Mouse (Mus musculus) embryonic facial prominence, embryonic 13.5 days (tissue): ENCODE results near the gene Prpf4. TPM values are rescaled to one million over a fixed set of nuclear protein-coding genes. Genes with fewer than 3 reads are reported as not detected.
A peak's percentile ranks its signal among the peaks of the same experiment; 100 is the strongest.

Source experiments
- ATAC-seq: fragments of 200-750 bp; cut with Nextera tagmentation; 2 replicates; pipeline ENCODE4 v1.8.0; 2017; ENCODE audit warnings: low read depth; ENCODE audit not compliant: insufficient number of reproducible peaks, insufficient read depth, low FRiP score, low TSS enrichment
- H3K27ac ChIP-seq: fragments of 300-500 bp; sonication (generic); 2 replicates; pipeline ENCODE4 v1.5.1; 2015; ENCODE audit warnings: moderate library complexity, mild to moderate bottlenecking, inconsistent platforms
- H3K27me3 ChIP-seq: fragments of 300-500 bp; sonication (generic); 2 replicates; pipeline ENCODE4 v1.6.1; 2015; ENCODE audit warnings: mild to moderate bottlenecking, inconsistent platforms
- H3K36me3 ChIP-seq: fragments of 300-500 bp; sonication (generic); 2 replicates; pipeline ENCODE4 v1.6.1; 2015; ENCODE audit warnings: mild to moderate bottlenecking, inconsistent platforms
- H3K4me1 ChIP-seq: fragments of 300-500 bp; sonication (generic); 2 replicates; pipeline ENCODE4 v1.6.1; 2015; ENCODE audit warnings: inconsistent platforms
- H3K4me2 ChIP-seq: fragments of 300-500 bp; sonication (generic); 2 replicates; pipeline ENCODE4 v1.6.1; 2015; ENCODE audit warnings: moderate library complexity, mild to moderate bottlenecking, inconsistent platforms
- H3K4me3 ChIP-seq: fragments of 300-500 bp; sonication (generic); 2 replicates; pipeline ENCODE4 v1.5.1; 2015; ENCODE audit warnings: mild to moderate bottlenecking, inconsistent platforms
- H3K9ac ChIP-seq: fragments of 300-500 bp; sonication (generic); 2 replicates; pipeline ENCODE4 v1.6.1; 2015; ENCODE audit warnings: mild to moderate bottlenecking, inconsistent platforms
- H3K9me3 ChIP-seq: fragments of 300-500 bp; sonication (generic); 2 replicates; pipeline ENCODE4 v1.6.1; 2016; ENCODE audit warnings: inconsistent platforms
- WGBS: fragments of 180-500 bp; shearing (Covaris S2); methylation state at CpG from one replicate; pipeline ENCODE4 v1.1.7; 2015; ENCODE audit warnings: mixed read lengths; 5-methylcytosine and 5-hydroxymethylcytosine counted together
- polyA plus RNA-seq: library from polyadenylated mRNA; unstranded; fragments of >200 nt; fragmentation: Nextera tagmentation; extraction: Ambion mirVana; gene quantifications from 2 replicates; pipeline ENCODE4 v1.2.1, GENCODE M21; 2015

Gene Prpf4
- polyA plus RNA-seq, 1 experiment from 2014 or later: 25.5 TPM

DNA sequence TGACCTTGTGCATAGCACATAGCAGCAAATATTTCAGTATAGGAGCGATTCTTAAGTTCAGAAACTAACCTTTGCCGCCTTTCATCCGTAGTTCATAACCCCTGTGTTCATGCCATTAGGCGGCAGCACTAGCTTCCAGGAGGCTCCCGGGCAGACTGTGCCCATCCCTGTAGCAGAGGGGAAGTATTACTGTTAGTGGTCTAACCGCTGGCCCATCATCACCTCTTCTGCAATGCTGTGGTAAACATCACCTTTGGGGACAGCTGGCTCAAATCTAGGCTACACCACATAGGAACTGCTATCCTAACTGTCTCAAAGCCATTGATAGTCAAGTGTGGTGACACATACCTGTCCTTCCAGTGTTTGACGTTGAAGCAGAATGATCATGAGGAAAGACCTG is 16.7 kb upstream of the Prpf4 start:
- no peak overlapping the region for H3K9ac ChIP-seq
- WGBS: 85% methylated on average over 7 of the region's 7 CpGs
- H3K4me1 ChIP-seq: no peaks in the 10 kb centered on the region
- peaks cover 82% of the 10 kb centered on the region for H3K36me3 ChIP-seq
- no peak for ATAC-seq
- no peak overlapping the region for H3K4me3 ChIP-seq
- H3K27me3 ChIP-seq: no peaks in the 10 kb centered on the region
- no peaks in the 10 kb centered on the region for H3K9me3 ChIP-seq
- no peak overlapping the region for H3K4me2 ChIP-seq
- no peak overlapping the region for H3K27ac ChIP-seq

DNA sequence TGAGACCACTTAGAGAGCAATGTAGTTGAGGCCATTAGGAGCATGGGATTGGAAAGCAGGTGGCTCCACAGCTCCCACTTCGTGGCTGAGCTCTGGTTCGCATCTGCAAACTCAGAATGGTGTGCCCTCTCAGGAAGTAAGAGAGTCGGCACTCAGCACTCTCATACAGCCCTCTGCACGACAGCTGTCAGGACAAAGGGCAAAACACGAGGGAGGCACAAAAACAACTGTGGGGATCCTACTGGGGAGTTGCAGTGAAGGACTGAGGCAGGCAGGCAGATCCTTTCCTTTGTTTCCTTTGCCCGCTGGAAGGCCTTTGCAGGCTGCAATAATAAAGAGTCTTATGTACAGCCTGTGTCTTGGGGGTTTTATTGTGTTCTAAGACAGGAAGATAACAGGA is 15.1 kb upstream of the Prpf4 start:
- no peaks in the 10 kb centered on the region for H3K27me3 ChIP-seq
- no peak overlapping the region for H3K4me2 ChIP-seq
- H3K36me3 ChIP-seq: peaks cover 85% of the 10 kb centered on the region
- WGBS: 69% methylated on average over 6 of the region's 6 CpGs
- H3K4me3 ChIP-seq: no peak overlapping the region
- ATAC-seq: no peak
- no peaks in the 10 kb centered on the region for H3K4me1 ChIP-seq
- H3K9me3 ChIP-seq: no peaks in the 10 kb centered on the region
- H3K9ac ChIP-seq: no peak overlapping the region
- H3K27ac ChIP-seq: no peak overlapping the region

DNA sequence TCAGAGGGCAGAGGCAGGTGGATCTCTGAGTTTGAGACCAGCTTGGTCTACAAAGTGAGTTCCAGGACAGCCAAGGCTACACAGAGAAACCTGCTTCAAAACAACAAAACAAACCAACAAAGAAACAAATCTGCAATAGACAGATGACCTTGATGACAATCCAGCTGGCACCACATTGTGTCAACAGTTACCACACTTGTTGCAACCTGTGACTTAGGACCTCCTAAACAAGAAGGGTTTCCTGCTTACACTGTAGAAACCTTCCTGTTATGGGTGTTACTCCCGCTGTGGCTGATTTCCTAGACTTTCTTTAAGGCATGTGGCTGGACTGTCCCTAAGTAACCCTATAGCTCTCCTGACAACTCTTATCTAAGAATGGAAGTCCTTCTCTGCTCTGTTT is 12.8 kb upstream of the Prpf4 start:
- no peaks in the 10 kb centered on the region for H3K9me3 ChIP-seq
- H3K4me3 ChIP-seq: no peak overlapping the region
- no peak for ATAC-seq
- WGBS: 98% methylated on average over 1 of the region's 1 CpGs
- H3K9ac ChIP-seq: no peak overlapping the region
- H3K27ac ChIP-seq: no peak overlapping the region
- no peaks in the 10 kb centered on the region for H3K4me1 ChIP-seq
- no peaks in the 10 kb centered on the region for H3K27me3 ChIP-seq
- peaks cover 86% of the 10 kb centered on the region for H3K36me3 ChIP-seq
- no peak overlapping the region for H3K4me2 ChIP-seq

DNA sequence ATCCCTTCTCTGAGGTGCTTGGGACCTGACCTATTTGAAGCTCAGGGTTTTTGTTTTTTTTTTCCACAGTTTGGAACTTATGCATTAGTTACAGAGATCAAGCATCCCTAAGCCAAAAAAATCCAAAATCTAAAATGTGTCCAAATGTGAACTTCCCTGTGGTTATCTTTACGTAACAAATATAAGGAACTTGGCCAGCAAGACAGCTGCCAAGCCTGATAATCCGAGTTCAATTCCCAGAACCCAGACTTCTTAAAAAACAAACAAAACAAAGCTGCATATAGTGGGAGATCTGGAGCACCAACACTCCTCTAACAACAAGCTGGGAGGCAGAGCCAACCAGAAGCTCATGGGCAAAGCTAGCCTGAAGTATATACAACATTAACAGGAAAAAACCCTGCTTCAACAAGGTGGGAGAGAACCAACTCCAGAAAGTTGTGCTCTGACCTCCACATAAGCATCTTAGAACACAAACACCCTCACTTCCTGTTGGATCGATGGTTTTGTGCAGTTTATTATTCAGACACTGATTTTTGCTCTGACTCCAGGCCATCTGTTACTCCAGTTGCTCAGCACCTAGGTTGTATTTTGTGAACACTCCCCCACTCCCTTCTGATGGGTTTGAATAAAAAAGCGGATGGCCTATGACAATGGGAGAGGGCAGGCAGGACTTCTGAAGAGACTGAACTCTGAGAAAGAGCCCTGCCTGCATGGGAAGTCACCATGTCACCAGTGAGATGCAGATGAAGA is 10.8 kb upstream of the Prpf4 start:
- Histone ChIP-seq H3K27ac (no peak overlapping the region), H3K27me3 (no peaks in the 10 kb centered on the region), H3K9me3 (no peaks in the 10 kb centered on the region), H3K4me3 (no peak overlapping the region), H3K4me2 (no peak overlapping the region), H3K4me1 (no peaks in the 10 kb centered on the region), H3K36me3 (peaks cover 86% of the 10 kb centered on the region), H3K9ac (no peak overlapping the region)
- 93% methylated on average over 4 of the region's 4 CpGs for WGBS
- no peak for ATAC-seq

DNA sequence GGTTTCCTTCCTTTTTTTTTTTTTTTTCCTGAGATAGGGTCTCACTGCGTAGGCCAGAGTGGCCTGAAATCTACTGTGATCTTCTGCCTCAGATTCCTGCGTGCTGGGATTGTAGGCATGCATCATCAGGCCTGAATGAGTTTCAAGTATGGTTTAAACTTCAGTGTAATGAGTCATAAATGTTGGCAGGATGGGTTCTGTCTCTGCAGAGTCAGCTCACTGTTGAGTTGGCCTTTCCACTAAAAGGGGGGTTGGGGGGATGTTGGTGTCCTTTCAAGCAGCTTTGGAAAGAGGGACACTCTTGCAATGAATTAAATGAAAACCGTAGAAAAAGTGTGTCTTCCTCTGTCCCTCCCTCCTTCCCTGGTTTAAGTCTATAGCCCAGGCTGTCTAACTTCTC is 9.6 kb upstream of the Prpf4 start:
- H3K36me3 ChIP-seq: peaks cover 87% of the 10 kb centered on the region
- ATAC-seq: no peak
- no peaks in the 10 kb centered on the region for H3K27me3 ChIP-seq
- WGBS: 94% methylated on average over 3 of the region's 3 CpGs
- H3K27ac ChIP-seq: no peak overlapping the region
- no peaks in the 10 kb centered on the region for H3K9me3 ChIP-seq
- no peak overlapping the region for H3K4me2 ChIP-seq
- no peak overlapping the region for H3K4me3 ChIP-seq
- H3K9ac ChIP-seq: no peak overlapping the region
- no peaks in the 10 kb centered on the region for H3K4me1 ChIP-seq

DNA sequence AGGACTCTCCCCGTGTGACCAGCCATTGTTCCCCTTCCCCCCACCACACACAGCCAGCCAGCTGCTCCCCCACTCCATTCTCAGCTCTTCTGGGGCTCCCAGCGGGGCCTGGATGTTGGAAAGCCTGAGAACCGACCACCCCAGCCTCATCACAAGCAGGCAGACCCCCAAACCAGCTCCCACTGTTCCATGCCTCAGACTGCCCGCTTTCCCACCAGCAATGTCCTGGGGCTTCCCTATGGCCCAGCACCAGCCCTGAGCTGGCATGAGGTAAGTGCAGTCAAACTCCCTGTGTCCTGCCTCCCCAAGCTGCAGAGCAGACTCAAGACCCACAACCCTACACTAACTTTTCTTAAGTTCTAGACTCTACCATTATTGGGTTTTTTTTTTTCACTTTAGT is 2.5 kb upstream of the Prpf4 start:
- Histone ChIP-seq H3K4me1 (peaks cover 20% of the 10 kb centered on the region), H3K27me3 (no peaks in the 10 kb centered on the region), H3K9ac (no peak overlapping the region), H3K4me3 (no peak overlapping the region; the same call in 1 of the 2 replicates), H3K9me3 (no peaks in the 10 kb centered on the region), H3K4me2 (0 out of 2 replicates have a peak overlapping the region, but pooled peaks have one; percentile 1), H3K27ac (no peak overlapping the region), H3K36me3 (peaks cover 32% of the 10 kb centered on the region)
- 78% methylated on average over 4 of the region's 4 CpGs for WGBS
- ATAC-seq: no peak

DNA sequence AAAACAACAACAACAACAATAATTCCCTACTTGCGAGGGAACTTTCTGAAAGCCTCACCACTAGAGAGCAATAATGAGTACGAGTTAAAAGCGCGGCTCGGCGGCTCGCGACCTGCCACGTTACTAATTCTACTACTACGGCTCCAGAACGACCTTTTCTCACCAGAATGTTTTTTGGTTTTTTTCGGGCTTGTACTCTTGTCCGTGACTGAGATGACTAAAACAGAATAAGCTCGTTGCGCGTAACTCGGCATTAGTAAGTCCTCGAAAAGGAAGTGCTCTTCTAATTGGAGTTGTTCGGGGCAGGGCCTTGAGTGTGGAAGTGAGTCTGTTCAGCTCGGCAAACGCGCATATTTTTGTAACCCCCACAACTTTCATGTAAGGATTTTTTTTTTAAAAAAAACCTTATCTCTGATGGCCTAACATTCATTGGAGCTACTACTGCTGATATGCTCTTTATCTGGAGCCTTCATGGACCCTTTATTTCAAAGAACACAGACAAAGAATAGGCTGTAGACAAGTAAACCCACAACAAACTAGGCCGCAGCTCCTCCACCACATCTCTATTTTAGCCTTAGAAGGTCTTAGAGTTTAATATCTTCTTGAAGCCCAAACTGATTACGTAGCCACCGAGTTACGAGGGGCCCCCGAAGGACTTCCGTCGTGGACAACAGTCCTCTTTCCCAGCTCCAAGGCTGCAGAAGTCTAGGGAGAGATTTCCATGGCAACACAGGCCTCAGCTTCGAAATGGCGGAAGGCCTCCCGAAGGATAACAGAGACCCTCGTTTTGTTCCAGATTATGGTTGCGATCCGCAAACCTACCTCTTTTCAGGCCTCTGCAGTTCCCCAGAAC is 641 bp upstream of the Prpf4 start:
- Histone ChIP-seq H3K9me3 (no peaks in the 10 kb centered on the region), H3K4me3 (peak overlapping the region; percentile 85), H3K36me3 (peaks cover 32% of the 10 kb centered on the region), H3K27ac (peak overlapping the region; percentile 89), H3K4me1 (peaks cover 20% of the 10 kb centered on the region), H3K9ac (peak overlapping the region; percentile 94), H3K4me2 (peak overlapping the region; percentile 64), H3K27me3 (no peaks in the 10 kb centered on the region)
- WGBS: under 1% methylated on average over 35 of the region's 35 CpGs
- 0 out of 2 replicates have a peak, but pooled peaks have one; percentile 39 for ATAC-seq

DNA sequence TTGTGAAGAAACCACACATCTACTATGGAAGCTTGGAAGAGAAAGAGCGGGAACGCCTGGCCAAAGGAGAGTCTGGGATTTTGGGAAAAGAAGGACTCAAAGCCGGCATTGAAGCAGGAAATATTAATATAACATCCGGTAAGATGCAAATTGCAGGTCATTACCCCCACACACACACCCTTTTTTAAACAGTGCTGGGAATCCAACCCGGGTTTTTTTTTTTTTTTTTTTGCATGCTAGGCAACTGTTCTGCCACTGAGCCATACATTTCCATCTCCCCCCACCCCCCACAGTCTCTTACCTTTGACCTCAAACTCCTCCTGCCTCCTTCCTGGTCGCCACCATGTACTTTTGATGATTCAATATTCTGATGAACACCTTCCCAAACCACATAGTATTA is 1.0 kb downstream of the Prpf4 start:
- H3K4me3 ChIP-seq: peak overlapping the region; percentile 85

DNA sequence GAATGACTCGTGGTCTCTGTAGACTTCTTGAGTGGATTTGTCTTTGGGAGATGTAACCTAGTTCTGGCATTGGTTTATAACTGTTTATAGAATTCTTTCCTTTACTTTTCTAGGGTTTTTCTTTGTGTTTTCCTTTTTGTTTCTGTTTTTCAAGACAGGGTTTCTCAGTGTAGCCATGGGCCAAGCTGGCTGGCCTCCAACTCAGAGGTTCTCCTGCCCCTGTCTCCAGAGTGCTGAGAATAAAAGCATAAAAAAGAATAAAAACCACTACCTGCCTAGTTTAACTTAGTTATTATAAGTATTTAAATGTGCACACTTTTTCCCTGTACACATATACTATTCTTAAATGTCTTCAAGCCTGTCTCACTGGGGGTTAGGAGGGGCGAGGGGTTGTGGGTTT is 1.7 kb downstream of the Prpf4 start:
- Histone ChIP-seq H3K36me3 (peaks cover 42% of the 10 kb centered on the region), H3K9me3 (no peaks in the 10 kb centered on the region), H3K4me3 (peak overlapping the region; percentile 85), H3K9ac (peak overlapping the region; percentile 94; the same call in 1 of the 2 replicates), H3K4me2 (peak overlapping the region; percentile 64), H3K4me1 (peaks cover 20% of the 10 kb centered on the region), H3K27me3 (no peaks in the 10 kb centered on the region), H3K27ac (no peak overlapping the region)
- WGBS: 79% methylated on average over 2 of the region's 2 CpGs
- no peak for ATAC-seq

More for the DNA sequence above, 1.0 kb downstream of the Prpf4 start:
- ATAC-seq: no peak
- 24% methylated on average over 6 of the region's 6 CpGs for WGBS
- Histone ChIP-seq H3K36me3 (peaks cover 37% of the 10 kb centered on the region), H3K27ac (peak overlapping the region; percentile 89; the same call in 1 of the 2 replicates), H3K9me3 (no peaks in the 10 kb centered on the region), H3K4me1 (peaks cover 20% of the 10 kb centered on the region), H3K4me2 (peak overlapping the region; percentile 64), H3K9ac (peak overlapping the region; percentile 94), H3K27me3 (no peaks in the 10 kb centered on the region)

DNA sequence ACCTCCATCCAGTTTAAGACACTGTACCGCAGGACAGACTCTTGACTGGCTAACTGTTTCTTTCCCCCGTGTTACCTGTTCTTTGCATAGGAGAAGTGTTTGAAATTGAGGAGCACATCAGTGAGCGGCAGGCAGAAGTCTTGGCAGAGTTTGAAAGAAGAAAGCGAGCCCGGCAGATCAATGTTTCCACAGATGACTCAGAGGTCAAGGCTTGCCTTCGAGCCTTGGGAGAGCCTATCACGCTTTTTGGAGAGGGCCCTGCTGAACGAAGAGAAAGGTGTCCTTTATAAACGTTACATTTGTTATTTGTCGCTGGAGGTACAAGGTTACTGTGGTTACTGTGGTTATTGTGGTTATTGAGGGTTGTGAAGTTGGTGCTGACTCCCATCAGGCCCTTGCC is 3.0 kb downstream of the Prpf4 start:
- Histone ChIP-seq H3K27ac (no peak overlapping the region), H3K4me2 (no peak overlapping the region), H3K27me3 (no peaks in the 10 kb centered on the region), H3K9me3 (no peaks in the 10 kb centered on the region), H3K36me3 (peaks cover 55% of the 10 kb centered on the region), H3K4me1 (peaks cover 15% of the 10 kb centered on the region), H3K9ac (no peak overlapping the region), H3K4me3 (no peak overlapping the region)
- ATAC-seq: no peak
- WGBS: 95% methylated on average over 10 of the region's 10 CpGs

DNA sequence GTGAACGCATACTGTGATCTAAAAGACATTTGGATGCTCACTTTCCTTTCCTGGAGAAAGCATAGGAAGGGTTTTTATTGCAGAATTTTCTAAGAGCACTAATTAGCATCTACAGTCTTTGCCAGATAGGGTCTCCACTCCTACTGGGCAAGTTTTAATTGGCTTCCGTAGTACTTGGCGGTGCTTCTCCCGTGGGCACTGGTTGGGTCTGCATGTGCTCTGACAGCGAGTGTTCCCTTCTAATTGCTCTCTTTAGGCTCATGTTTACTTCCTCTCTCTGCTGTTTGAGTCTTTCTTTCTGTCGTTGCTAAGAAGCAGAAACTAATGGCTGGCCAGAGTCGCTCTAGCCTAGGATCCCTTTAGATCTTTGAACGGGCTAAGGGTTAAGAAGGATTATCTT is 9.9 kb downstream of the Prpf4 start:
- peaks cover 100% of the 10 kb centered on the region for H3K36me3 ChIP-seq

DNA sequence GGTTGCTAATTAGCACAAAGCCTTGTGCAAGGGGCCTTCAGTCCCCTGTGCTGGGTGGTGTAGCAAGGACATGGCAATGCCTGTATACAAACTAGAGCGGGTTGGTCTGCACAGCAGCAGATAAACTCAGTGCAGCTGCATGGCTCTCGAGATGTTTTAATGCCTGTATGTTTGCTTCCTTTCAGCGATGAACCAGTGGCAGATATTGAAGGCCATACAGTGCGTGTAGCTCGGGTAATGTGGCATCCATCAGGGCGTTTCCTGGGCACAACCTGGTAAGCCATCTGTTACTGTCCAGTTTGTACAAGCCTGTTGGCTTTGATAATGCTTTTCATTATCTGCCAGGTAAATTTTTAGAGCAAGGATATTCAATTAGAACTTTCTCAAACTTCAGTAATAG is 10.5 kb downstream of the Prpf4 start:
- Histone ChIP-seq H3K4me3 (no peak overlapping the region), H3K36me3 (peaks cover 100% of the 10 kb centered on the region), H3K9me3 (no peaks in the 10 kb centered on the region), H3K27me3 (no peaks in the 10 kb centered on the region), H3K4me1 (no peaks in the 10 kb centered on the region), H3K4me2 (no peak overlapping the region), H3K27ac (no peak overlapping the region), H3K9ac (no peak overlapping the region)
- WGBS: 96% methylated on average over 6 of the region's 6 CpGs
- no peak for ATAC-seq

More for the DNA sequence above, 9.9 kb downstream of the Prpf4 start:
- Histone ChIP-seq H3K27ac (no peak overlapping the region), H3K4me3 (no peak overlapping the region), H3K9ac (no peak overlapping the region), H3K27me3 (no peaks in the 10 kb centered on the region), H3K9me3 (no peaks in the 10 kb centered on the region), H3K4me2 (no peak overlapping the region), H3K4me1 (no peaks in the 10 kb centered on the region)
- WGBS: 89% methylated on average over 8 of the region's 8 CpGs
- ATAC-seq: no peak
